Mouse (Mus musculus) cerebellum, adult 2 months (tissue): Measurements from ENCODE around the gene Stat5b. TPM values are rescaled to one million over a fixed set of nuclear protein-coding genes. Genes with fewer than 3 reads are reported as not detected.

Experiments used
- DNase-seq, 2 experiments: peaks; one replicate each; pipeline ENCODE4 v3.0.0; 2021
- H3K27ac ChIP-seq: fragments of 200-500 bp; 2 replicates; pipeline ENCODE4 v1.5.1; 2012; ENCODE audit warnings: low read length, control low read depth, inconsistent platforms; ENCODE audit not compliant: insufficient read depth
- H3K27me3 ChIP-seq: fragments of 200-500 bp; 2 replicates; pipeline ENCODE4 v1.6.1; 2012; ENCODE audit warnings: inconsistent platforms, mild to moderate bottlenecking, low read length, moderate library complexity; ENCODE audit not compliant: control insufficient read depth, insufficient read depth
- H3K4me1 ChIP-seq: fragments of 200-500 bp; 2 replicates; pipeline ENCODE4 v1.6.1; 2011; ENCODE audit warnings: low read length; ENCODE audit not compliant: control insufficient read depth, insufficient read depth
- H3K4me3 ChIP-seq: fragments of 200-500 bp; replicated peaks from 2 replicates; pipeline ENCODE3; 2011; ENCODE audit warnings: mild to moderate bottlenecking, low read depth, low read length, control low read depth; ENCODE audit not compliant: insufficient read depth
- CTCF ChIP-seq: fragments of 200-500 bp; IDR thresholded peaks from 2 replicates; pipeline ENCODE4 v1.5.1; 2011; ENCODE audit warnings: low read depth, mild to moderate bottlenecking, control low read depth, low read length, moderate library complexity, borderline replicate concordance; ENCODE audit not compliant: insufficient read depth
- POLR2A ChIP-seq: fragments of 200-500 bp; IDR thresholded peaks from 2 replicates; pipeline ENCODE4 v1.6.1; 2011; ENCODE audit warnings: low read length, control low read depth, borderline replicate concordance; ENCODE audit not compliant: insufficient read depth
- WGBS: fragments of 180-500 bp; shearing (Covaris S2); methylation state at CpG from one replicate; pipeline ENCODE4 v1.1.7; 2018; 5-methylcytosine and 5-hydroxymethylcytosine counted together
- polyA plus RNA-seq: library from polyadenylated mRNA; depleted of rRNA; stranded (reverse); fragments of >200 nt; gene quantifications from 2 replicates; pipeline ENCODE4 v1.2.3, GENCODE M21; 2012

The Stat5b gene
- polyA plus RNA-seq, 1 experiment: 33.6 TPM

DNA sequence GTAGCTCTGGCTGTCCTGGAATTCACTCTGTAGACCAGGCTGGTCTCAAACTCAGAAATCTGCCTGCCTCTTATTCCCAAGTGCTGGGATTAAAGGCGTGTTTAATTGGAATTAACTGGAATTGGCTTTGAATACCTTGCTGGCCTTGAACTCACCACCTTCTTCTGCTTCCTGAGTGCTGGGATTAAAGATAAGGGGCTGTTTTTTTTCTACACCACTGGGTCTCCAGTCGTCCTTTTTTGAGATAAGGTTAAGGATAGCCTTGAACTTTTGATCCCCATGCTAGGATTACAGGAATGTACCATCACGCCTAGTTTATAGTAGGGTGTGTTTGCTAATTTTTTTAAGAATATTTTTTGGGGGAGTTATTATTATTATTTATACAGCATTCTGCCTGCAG is 72.5 kb downstream of the Stat5b start:
- Histone ChIP-seq H3K4me3 (no peak overlapping the region), H3K4me1 (no peaks in the 10 kb centered on the region), H3K27me3 (no peaks in the 10 kb centered on the region), H3K27ac (no peak overlapping the region)
- no peak for DNase-seq
- TF ChIP-seq CTCF: no peak
- no peak for TF ChIP-seq POLR2A
- 84% methylated on average over 3 of the region's 3 CpGs for WGBS

DNA sequence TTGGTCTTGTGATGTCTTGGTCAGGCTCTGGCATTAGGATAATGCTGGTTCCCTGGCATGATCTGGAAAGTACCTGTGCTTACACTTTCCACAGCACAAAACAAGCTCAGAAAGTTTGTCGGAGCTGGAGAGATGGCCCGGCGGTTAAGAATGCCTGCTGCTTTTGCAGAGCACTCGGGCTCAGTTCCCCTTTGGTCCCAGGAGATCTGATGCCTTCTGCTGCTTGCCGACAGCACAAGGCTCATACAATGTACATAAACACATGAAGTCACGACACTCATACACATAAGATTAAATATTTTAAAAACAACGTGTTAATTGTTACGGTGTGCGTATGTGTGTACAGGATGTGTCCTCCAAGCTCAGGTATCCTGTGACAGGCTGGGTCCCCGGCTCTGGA is 74.6 kb downstream of the Stat5b start:
- DNase-seq: no peak
- Histone ChIP-seq H3K4me3 (no peak overlapping the region), H3K27ac (no peak overlapping the region), H3K27me3 (no peaks in the 10 kb centered on the region), H3K4me1 (no peaks in the 10 kb centered on the region)
- TF ChIP-seq POLR2A (no peak), CTCF (no peak)
- 62% methylated on average over 10 of the region's 10 CpGs for WGBS

- Histone ChIP-seq H3K27ac (no peak overlapping the region), H3K4me3 (no peak overlapping the region), H3K4me1 (peaks cover 3% of the 10 kb centered on the region; the same call in 1 of the 2 replicates), H3K27me3 (no peaks in the 10 kb centered on the region)
- 79% methylated on average over 4 of the region's 4 CpGs for WGBS
- TF ChIP-seq POLR2A: no peak
- TF ChIP-seq CTCF: no peak
- no peak for DNase-seq
These were observed 76.3 kb downstream of the Stat5b start for GRCm38 (mm10) chr11:100774261-100774660.

DNA sequence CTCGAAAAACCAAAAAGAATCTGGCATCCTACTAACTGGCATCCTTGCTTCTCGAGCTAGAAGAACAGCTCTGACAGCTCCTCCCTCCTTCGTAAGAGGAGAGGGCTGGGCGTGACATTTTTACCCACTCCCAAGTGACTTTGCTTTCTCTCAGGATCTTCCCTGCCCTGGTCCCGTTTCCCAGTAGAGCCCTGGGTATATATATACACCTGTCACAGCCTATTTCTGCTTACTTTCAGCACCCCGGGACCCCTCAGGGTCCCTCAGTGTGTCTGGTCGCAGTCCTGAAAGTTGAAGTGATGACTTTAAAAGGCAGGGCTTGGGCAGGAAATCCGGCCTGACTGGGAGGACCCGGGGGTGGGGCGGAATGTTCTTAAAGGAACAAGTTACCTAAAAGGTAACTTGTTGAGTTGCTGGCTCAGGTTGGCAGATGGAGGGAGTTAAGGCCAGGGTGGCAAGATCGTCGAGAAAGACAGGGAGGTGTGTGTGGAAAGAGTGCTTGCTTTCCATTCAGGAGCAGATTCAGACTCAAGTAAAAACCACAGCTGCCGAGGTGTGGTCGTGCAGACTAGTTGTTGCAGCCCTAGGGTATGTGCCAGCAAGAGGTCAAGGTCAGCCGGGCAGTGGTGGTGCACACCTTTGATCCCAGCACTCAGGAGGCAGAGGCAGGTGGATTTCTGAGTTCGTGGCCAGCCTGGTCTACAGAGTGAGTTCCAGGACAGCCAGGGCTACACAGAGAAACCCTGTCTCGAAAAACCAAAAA is 79.7 kb downstream of the Stat5b start, which contains the start of gene Ghdc:
Gene Ghdc, minus strand, starts transcription at position 312 of the 763 bp plus-strand sequence.
- TF ChIP-seq POLR2A: no peak
- TF ChIP-seq CTCF: no peak
- 16% methylated on average over 17 of the region's 17 CpGs for WGBS
- Histone ChIP-seq H3K27ac (no peak within 1 kb of the TSS), H3K4me3 (peak within 1 kb of the TSS; percentile 61), H3K4me1 (peaks cover 3% of the 10 kb centered on the region; the same call in 1 of the 2 replicates), H3K27me3 (no peaks in the 10 kb centered on the region)
- peak; percentile 74 to 78 for DNase-seq

DNA sequence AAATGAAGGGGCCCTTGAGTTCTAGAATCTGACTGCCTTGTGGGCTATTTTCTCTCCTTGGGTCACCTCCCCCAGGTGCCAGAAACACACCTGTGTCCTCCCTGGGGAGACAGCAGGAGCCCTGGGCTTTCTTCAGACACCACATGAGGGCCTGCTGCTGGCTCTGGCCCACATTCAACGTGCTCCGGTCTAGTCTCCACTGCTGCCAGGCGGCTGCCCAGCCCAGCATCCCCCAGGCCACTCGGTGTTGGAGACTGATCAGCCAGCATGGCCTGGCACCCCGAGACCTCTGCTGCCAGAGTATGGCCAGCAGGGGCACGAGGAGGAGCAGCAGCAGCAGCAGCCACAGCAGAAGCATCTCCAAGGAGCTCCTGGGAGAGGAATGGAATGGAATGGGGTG is 80.5 kb downstream of the Stat5b start:
- Histone ChIP-seq H3K4me1 (peaks cover 3% of the 10 kb centered on the region; the same call in 1 of the 2 replicates), H3K27ac (no peak overlapping the region)
- 3% methylated on average over 6 of the region's 6 CpGs for WGBS

DNA sequence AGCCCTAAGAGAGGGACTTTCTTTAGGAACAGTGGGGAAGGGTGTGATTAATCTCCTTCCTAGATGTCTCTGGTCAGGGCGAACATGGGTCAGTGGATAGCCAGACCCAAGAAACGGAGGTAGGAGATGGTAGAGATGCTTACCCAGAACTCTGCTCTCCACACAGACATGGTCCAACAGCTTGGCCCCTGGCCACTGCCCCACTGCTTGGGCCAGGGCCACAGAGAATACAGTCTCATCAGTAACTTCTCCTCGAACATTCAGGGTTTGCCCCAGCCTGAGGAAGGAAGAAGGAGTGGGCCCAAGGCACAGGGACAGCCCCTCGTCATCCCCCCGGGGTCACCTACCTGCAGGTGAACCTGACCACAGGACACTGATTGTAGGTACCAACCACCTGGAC is 82.7 kb downstream of the Stat5b start:
- H3K27me3 ChIP-seq: no peaks in the 10 kb centered on the region
- peaks cover 3% of the 10 kb centered on the region; the same call in 1 of the 2 replicates for H3K4me1 ChIP-seq
- H3K27ac ChIP-seq: no peak overlapping the region
- no peak overlapping the region for H3K4me3 ChIP-seq
- TF ChIP-seq CTCF: no peak
- no peak for TF ChIP-seq POLR2A
- 88% methylated on average over 5 of the region's 5 CpGs for WGBS
- no peak for DNase-seq

More for the DNA sequence above, 80.5 kb downstream of the Stat5b start:
- Histone ChIP-seq H3K4me3 (peak overlapping the region; percentile 61), H3K27me3 (no peaks in the 10 kb centered on the region)
- TF ChIP-seq POLR2A: no peak
- TF ChIP-seq CTCF: no peak
- DNase-seq: peak in 1 of 2 experiments; percentile 33

- DNase-seq: no peak
- no peak overlapping the region for H3K4me3 ChIP-seq
- H3K4me1 ChIP-seq: peaks cover 3% of the 10 kb centered on the region; the same call in 1 of the 2 replicates
- H3K27ac ChIP-seq: no peak overlapping the region
- WGBS: 41% methylated on average over 9 of the region's 9 CpGs
- no peak for TF ChIP-seq CTCF
- no peak for TF ChIP-seq POLR2A
- no peaks in the 10 kb centered on the region for H3K27me3 ChIP-seq
These were observed 83.8 kb downstream of the Stat5b start for GRCm38 (mm10) chr11:100766726-100767125.

DNA sequence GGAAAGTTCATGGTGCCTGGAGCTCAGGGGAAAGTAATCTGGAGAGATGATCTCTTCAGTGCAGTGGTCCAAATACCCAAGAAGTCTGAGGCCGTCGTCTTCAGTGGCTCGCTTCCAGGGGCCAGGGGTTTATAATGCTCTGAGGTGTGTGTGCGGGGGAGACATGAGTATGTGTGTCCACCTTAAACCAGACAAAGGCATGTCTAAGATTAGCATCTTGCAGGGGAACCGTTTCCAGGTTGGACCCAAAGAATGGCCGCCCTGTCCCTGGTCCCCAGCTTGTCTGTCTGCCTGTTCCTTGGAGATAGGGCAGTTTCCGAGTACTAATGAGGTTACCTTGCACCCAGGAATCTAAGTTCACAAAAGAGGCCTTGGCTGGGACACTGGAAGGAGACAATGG is 87.7 kb downstream of the Stat5b start, which contains the start of gene Hcrt:
Gene Hcrt, minus strand, starts transcription at position 101 of the 400 bp plus-strand sequence.
- TF ChIP-seq POLR2A: no peak
- TF ChIP-seq CTCF: no peak
- no peak for DNase-seq
- no peak within 1 kb of the TSS for H3K27ac ChIP-seq
- WGBS: 93% methylated on average over 7 of the region's 7 CpGs
- no peaks in the 10 kb centered on the region for H3K27me3 ChIP-seq
- peak within 1 kb of the TSS; percentile 56 for H3K4me3 ChIP-seq
- H3K4me1 ChIP-seq: no peaks in the 10 kb centered on the region
